ENCODE assay signal across 20 mouse cellular contexts in the genomic region with DNA sequence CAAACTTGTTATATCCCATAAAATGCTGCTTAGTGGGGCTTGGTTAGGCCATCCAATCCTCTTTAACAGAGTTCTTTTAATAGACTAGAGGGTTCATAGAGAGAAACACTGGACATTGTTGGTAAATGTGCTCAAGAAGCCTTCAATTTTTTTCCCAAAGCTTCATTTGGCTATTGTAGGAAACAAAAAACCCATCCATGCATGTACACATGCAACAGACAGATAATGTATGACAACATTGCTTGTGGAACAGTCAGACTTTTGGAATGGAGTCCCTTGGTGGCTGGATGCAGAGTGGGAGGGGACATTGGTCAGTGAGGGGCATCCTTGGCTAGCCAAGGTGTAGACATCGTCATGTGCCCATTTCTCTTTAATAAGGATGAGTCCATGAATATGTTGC.
DNase-seq lines count a peak whose midpoint lies in the region; ATAC-seq lines count a peak whose summit lies in the region.
"Had no signal": no experiment of that assay in that cellular context is flagged by ENCODE, and none has a peak within 500 bp of the region (broad histone marks: within the 10 kb centered on the region; RNA-seq: fewer than 3 reads in every experiment).

No protein-coding gene starts in this region.

- H3K9me3 ChIP-seq in midbrain, embryonic 11.5 days (ENCODE audit: control insufficient read depth, low read length): no peaks in the 10 kb centered on the region
- no peaks in the 10 kb centered on the region for H3K9me3 ChIP-seq in midbrain, embryonic 10.5 days (replicated peaks)
- H3K9me3 ChIP-seq: embryonic facial prominence, embryonic 10.5 days; embryonic facial prominence, embryonic 12.5 days; forebrain, embryonic 13.5 days had no signal

- peak; percentile 62 for DNase-seq in midbrain, embryonic 11.5 days (ENCODE audit: low spot score, missing footprints)
- no peak for DNase-seq in midbrain, embryonic 10.5 days (ENCODE audit: low spot score)
- DNase-seq in retina, embryonic 14.5 days (ENCODE audit: low spot score): peak; percentile 60
- DNase-seq in right cerebral cortex, adult 2 months (ENCODE audit: low spot score in 2 of 2): no peak
- DNase-seq in ovary, postnatal 10 days (ENCODE audit: low spot score): no peak
- DNase-seq: adrenal gland, adult 8-10 months; adrenal gland, postnatal 14 days; adrenal gland, postnatal 36 days; cerebellum, adult 11-12 months; cerebellum, adult 2 months; cerebellum, adult 9-10 months; cerebellum, postnatal 10 days; cerebellum, postnatal 25 days; forebrain, postnatal 0 days had no signal

- no peak overlapping the region for H3K4me3 ChIP-seq in midbrain, embryonic 11.5 days (ENCODE audit: low read depth, low read length)
- no peak overlapping the region for H3K4me3 ChIP-seq in midbrain, embryonic 10.5 days
- H3K4me3 ChIP-seq: embryonic facial prominence, embryonic 10.5 days; embryonic facial prominence, embryonic 12.5 days; forebrain, embryonic 13.5 days; forebrain, embryonic 15.5 days had no signal

- no peaks in the 10 kb centered on the region for H3K27me3 ChIP-seq in midbrain, embryonic 11.5 days (ENCODE audit: control insufficient read depth, insufficient read depth, low read length)
- no peaks in the 10 kb centered on the region for H3K27me3 ChIP-seq in midbrain, embryonic 10.5 days (ENCODE audit: low read depth, poor library complexity, severe bottlenecking)
- H3K27me3 ChIP-seq: embryonic facial prominence, embryonic 12.5 days; forebrain, embryonic 13.5 days; forebrain, embryonic 15.5 days had no signal

- ATAC-seq in midbrain, embryonic 11.5 days (ENCODE audit: low FRiP score): no peak
- ATAC-seq: activated CD4-positive, CD25-positive, alpha-beta regulatory T cell, adult 4 months; forebrain, embryonic 13.5 days; forebrain, embryonic 15.5 days; forebrain, postnatal 0 days; Patski had no signal

- no peak overlapping the region for H3K27ac ChIP-seq in midbrain, embryonic 11.5 days (ENCODE audit: low read depth, low read length)
- H3K27ac ChIP-seq in midbrain, embryonic 10.5 days (replicated peaks): no peak overlapping the region
- H3K27ac ChIP-seq: embryonic facial prominence, embryonic 10.5 days; embryonic facial prominence, embryonic 12.5 days; forebrain, embryonic 13.5 days; forebrain, embryonic 15.5 days had no signal

- no peaks in the 10 kb centered on the region for H3K4me1 ChIP-seq in midbrain, embryonic 11.5 days (ENCODE audit: control insufficient read depth, insufficient read depth, low read length)
- peaks cover 10% of the 10 kb centered on the region for H3K4me1 ChIP-seq in midbrain, embryonic 10.5 days

- no peak overlapping the region for H3K4me2 ChIP-seq in midbrain, embryonic 11.5 days
- H3K4me2 ChIP-seq: embryonic facial prominence, embryonic 12.5 days; forebrain, embryonic 13.5 days; forebrain, embryonic 15.5 days had no signal

- no peak overlapping the region for H3K9ac ChIP-seq in midbrain, embryonic 11.5 days (ENCODE audit: low read length)
- H3K9ac ChIP-seq: embryonic facial prominence, embryonic 12.5 days; forebrain, embryonic 13.5 days; forebrain, embryonic 15.5 days; forebrain, postnatal 0 days had no signal

- no peaks in the 10 kb centered on the region for H3K36me3 ChIP-seq in midbrain, embryonic 11.5 days (ENCODE audit: control insufficient read depth, insufficient read depth, low read length)
- H3K36me3 ChIP-seq in midbrain, embryonic 10.5 days: no peaks in the 10 kb centered on the region
- H3K36me3 ChIP-seq: embryonic facial prominence, embryonic 10.5 days; embryonic facial prominence, embryonic 12.5 days; forebrain, embryonic 15.5 days had no signal

- 94% methylated on average over 1 of the region's 1 CpGs for WGBS in midbrain, embryonic 11.5 days
- WGBS in midbrain, embryonic 10.5 days: 95% methylated on average over 1 of the region's 1 CpGs

Comparison
In these comparisons a context has a peak if more than half of its experiments do, and no peak if none do; other contexts are left out.
1. DNase-seq: peak in midbrain, embryonic 11.5 days (single experiment) and retina, embryonic 14.5 days (single experiment); none in midbrain, embryonic 10.5 days (single experiment), right cerebral cortex, adult 2 months (0 of 2) and ovary, postnatal 10 days (single experiment).